Mouse (Mus musculus) thymus, postnatal 0 days (tissue): Measurements from ENCODE around the gene Dppa5a. TPM values are rescaled to one million over a fixed set of nuclear protein-coding genes. Genes with fewer than 3 reads are reported as not detected.
A peak's percentile ranks its signal among the peaks of the same experiment; 100 is the strongest.
"Not testable (repeated sequence)": the region's sequence is repeated elsewhere in the genome, so short reads cannot be mapped to it uniquely, and the experiment has no call there.

Source experiments
- DNase-seq: peaks from one replicate; pipeline ENCODE4 v3.0.0-alpha.2; 2015; ENCODE audit warnings: low spot score
- polyA plus RNA-seq: library from polyadenylated mRNA; unstranded; fragments of >200 nt; fragmentation: Nextera tagmentation; extraction: Ambion mirVana; gene quantifications from 2 replicates; pipeline ENCODE4 v1.2.1, GENCODE M21; 2015

The Dppa5a gene
- polyA plus RNA-seq, 1 experiment from 2014 or later, result 1.0 TPM

DNA sequence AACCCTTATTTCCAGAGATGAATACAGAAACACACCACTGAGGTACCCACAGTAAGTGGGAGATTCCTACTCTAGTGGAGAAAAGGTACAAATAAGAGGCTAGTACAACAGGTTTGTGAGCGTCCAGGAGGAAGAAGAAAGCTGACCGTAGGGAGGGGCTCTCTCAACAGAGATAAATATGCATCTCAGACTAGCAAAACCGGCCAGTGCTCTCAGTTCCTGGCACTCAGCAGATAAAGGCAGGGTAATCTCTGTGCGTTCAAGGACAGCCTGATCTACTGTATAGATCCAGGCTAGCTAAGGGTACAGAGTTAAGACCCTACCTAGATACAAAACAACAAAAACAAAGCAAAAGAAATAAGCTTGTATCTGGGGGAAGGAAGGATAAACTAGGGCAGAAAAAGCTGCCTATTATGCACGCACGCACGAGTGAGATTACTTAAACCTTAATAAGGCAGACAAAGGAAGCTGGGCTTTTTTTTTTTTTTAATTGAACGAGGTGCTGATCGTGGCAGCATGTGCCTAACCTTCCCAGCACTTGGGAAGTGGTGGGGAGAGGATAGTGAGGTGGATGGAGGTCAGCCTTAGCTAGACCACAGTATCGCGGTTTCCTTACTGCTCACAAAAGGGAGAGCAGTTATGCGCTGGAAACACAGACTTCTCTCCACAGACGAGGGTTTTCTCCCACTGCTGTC lies 2.0 kb downstream of the Dppa5a start:
- DNase-seq, result no peak

DNA sequence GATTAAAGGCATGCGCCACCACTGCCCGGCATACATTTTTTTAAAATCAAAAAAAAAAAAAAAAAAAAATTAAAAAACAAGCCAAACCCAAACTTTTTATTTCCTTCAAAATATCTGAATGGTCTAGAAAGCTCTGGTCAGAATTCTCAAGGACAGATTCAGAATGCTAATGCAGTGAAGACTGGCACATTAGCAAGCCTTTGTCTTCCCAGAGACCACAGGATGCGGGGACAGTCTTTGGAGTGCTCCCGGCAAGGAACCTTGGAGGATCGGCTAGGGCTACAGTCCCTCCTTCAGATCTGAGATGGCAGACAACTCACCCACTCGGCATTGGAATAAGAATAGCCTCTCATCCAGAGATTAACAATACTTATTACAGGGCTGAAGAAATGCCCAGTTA lies 3.3 kb downstream of the Dppa5a start:
- no peak for DNase-seq

DNA sequence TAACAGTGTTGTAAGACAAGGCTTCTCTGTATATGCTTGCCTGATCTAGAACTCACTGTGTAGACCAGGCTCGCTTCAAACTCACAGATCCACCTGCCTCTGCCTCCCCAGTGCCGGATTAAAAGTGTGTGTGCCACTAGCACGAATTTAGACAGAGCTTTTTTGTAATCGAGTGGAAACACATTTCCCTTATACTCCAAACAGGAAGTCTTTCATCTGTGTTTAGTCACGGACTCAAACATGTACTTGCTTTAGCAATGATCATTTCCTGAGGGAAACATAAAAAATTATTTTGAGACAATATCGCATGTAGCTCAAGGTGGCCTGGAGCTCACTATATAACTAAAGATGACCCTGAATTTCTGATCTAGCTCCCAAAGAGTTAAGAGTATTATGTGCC lies 4.6 kb downstream of the Dppa5a start:
- DNase-seq, result no peak

DNA sequence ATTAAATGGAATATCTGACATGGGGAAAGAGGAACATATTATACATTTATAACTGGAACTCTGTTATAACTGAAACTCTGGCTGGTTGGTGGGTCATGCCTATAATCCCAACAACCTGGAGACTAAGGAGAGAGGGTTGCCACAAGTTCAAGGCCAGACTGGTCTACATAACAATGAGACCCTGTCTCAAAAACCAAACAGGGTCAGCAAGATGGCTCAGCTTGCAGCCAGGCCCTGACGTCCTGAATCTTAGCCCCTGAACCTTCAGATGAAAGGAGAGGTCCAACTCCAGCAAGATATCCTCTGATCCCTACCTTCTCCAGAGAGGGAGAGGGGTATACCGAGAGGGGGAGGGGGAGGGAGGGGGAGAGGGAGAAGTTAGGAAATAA lies 7.5 kb downstream of the Dppa5a start:
- DNase-seq, result no peak

DNA sequence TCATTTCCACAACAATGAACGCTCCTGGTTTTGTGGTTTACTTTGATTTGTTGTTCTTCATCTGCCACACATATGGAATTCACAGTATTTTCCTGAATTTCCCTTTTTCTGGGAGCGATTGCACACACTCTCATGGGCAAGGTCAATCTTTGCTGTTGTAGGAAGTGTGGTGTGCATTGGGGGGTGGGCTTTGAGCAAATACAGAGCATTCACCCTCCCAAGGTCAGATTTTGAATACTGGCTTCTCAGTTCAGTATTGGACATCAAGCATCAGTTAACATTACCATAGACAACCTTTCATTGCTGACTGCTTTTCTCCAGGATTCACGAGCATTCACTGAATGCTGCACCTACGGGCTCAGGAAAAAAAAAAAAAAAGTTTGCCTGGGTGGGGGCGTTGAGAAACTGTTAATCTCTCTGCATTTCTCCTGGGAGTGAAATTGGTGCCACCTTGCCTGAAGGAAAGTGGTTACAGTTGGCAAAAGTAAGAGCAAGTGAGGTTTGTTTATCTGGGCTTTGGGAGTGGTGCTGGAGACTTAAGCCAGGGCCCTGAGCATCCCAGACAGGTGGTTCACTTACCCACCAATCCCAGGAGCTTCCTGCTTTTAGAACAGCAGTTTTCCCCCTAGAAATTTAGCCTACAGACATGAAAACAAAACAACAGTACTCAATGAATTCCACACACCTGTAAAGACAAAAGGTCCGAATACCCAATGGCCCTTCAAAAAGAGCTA lies 8.1 kb downstream of the Dppa5a start:
- DNase-seq, result no peak

DNA sequence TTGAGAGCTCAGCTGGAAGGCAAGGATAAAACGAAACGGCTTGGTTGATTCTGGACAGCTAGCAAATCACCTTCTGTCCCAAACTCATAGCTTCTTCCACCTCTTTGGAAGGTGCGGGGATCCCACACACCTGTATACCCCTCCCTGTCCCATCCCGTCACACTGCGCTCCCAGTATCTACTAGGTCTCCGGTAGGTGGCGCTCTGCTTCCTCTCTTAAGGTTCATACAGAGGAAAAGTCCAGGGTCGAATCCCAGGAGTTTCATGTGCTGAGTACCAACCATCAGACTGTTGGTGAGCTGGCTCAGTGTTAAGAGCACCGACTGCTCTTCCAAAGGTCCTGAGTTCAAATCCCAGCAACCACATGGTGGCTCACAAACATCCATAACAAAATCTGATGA lies 9.9 kb downstream of the Dppa5a start:
- peak; percentile 44 for DNase-seq

DNA sequence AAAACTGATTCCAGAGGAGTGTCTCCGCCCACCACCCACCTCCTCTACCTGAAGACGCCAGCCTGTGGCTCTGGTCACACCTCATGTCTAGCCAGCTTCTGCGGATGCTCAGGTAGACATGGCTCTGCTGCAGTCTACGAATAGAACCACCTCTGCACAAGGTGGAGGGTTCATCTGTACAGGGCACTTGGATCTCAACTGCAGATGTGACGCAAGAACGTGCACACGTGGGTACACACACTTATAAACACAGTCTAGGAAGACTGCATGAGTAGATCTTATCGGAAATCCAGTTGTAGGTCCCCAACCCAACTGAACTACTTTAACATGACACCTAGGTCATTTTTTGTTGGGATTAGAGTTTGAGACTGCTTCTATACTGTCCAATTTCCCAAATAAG lies 12.4 kb downstream of the Dppa5a start, which contains the start of gene Gsta2:
Gene Gsta2 (minus strand): TSS at position 178 of the 400 bp plus-strand sequence.
- no peak for DNase-seq

DNA sequence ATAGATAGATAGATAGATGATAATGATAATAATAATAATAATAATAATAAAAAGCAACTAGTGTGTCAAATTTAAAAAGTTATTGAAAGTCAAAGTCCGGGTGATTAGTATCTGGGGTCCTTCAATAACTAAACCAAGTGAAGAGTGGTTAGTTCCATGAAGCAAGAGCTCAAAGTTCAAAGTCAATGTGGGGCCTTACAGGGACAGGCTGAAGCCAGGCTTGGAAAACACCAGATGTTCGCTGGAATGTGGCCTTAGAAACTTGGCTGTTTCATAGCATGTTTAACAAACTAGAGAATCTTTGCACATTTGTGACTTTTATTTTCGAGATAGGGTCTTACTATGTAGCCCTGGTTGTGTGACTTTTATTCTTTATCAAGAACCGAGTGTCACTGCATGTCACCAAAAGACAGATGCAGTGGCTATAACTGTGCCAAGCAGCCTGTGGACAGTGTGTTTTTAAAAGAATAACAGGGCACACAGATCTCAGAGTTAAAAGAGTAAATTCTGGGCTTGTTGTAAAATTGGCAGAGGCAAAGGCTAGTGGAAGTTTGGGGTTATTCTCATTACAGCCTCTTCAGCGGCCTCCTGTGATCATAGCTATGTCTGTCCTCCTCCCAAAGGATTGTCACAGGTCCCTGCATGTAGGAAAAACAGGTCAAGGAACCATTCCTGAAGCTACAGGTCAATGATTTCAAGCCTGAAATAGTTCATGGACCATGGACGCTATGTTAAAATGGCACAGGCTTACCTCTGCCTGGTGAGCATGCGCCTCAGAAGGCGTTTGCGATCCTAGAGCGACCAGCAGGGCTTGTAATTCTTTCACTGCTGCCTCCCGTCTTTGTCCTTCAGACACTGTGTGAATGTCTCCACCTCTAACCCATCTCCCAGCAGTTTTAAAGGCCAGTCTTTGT lies 13.1 kb downstream of the Dppa5a start:
- no peak for DNase-seq

DNA sequence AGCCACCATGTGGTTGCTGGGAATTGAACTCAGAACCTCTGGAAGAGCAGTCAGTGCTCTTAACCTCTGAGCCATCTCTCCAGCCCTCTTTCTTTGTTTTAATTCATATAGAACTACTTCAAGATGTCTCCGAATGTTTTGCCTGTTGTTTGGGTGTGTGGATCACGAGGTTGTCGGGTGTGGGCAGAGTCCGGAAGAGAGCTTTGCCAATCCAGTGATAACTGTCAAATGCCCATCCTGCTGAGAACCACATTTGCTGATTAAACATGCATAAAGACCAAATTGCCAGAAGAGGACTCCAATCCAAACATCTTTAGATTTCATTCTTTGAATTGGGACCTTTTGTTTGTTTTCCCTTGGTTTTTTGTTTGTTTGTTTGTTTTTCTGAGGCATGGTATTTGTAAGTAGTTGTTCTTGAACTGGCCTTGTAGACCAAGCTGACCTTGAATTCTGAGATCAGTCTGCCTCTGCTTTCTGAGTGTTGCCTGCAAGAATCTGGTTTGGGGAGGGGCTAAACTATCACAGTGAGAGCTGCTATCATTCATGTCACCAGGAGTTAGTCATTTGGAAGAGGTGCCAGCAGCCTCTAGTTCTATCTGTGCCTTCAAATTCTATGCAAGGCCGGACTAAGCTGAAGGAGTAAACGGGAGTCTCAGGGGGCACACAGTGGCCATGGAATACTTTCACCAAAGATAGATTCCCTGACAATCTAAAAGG lies 16.3 kb downstream of the Dppa5a start:
- no peak for DNase-seq

DNA sequence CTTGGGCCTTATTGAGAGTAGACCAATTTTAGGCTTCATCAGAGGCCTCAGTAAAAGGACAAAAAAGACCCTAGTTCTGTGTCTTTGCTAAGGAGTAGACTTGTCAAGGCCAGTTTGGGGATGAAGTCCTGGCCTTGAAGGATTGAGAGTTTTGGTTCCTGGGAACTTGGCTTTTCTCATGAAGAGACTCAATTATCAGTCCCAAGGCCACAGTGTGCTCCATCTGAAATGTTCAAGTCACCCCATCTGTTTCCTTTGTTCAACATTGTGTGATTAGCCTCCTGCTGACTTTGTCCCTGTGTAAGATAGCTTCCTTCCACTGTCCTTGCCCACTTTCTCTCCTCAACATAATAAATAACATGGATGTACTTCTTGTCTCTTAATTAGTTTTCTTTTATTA lies 18.0 kb downstream of the Dppa5a start:
- DNase-seq, result not testable (repeated sequence)

DNA sequence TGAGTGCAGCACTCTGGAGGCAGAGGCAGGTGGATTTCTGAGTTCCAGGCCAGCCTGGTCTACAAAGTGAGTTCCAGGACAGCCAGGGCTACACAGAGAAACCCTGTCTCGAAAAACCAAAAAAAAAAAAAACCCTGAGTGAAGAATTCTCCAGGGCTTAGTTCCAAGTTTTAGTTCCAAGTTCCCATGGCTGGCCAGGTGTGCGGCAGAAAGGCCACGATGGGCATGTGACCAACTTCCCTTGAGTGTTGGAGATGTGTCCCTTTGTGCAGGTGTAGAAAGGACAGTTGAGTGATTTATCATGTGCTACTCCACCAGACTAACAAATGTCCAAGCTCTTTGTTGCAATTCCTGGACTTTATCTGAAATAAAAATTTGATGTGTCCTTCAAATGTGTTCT lies 18.8 kb downstream of the Dppa5a start:
- not testable (repeated sequence) for DNase-seq

DNA sequence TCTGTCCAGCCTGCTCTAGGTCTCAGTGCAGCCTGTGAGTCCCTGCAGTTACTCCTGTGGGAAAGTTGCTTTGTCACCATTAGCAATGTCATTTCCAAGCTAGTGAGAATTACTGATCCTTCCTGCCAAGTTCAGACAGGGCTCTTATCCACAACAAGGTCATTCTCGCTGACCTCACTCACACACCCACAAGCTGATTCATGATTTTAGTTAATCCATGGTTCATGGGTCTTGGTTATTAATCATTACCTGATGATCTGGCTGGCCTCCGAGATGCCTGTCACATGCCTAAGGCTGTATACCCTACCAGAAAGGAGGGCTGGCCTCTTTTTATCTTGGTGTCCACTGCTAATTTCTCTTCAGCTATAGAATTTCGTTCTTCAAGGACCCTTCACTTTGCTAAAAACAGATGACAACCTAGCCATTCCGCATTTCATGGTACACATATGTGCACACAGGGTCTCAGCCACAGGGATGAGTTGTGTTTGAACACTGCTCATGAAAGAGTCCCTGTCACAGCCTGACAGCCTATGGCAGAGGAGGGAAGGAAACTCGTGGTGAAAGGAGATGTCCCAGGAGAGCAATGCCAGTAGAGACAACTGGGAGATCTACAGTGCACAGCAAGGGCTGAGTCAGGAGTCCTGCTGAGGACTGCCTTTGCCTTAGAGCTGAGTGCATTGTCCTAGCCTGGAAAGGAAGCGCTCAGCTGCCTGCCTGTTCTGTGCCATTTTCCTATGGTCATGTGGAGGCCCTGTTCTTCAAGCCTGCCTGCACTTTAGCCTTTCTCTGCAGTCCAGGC lies 19.6 kb downstream of the Dppa5a start:
- not testable (repeated sequence) for DNase-seq

DNA sequence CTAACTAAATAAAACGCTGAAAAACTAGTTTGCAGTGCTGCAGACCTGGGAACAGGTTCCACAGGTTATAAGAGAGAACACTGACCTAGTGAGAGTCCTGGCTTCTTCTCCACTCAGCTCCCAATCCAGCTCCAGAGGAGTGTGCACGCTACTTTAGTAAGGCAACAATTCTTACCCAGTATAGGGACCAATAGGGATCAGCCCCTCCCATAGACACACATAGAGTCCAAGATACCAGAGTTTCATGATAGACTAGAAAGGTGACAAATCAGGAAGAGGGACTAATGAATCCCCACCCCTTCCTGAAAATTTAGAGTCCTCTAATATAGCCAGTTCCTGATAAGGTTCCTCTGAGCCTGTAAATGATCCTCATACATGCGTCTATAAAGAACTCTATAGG lies 21.0 kb downstream of the Dppa5a start:
- no peak for DNase-seq

DNA sequence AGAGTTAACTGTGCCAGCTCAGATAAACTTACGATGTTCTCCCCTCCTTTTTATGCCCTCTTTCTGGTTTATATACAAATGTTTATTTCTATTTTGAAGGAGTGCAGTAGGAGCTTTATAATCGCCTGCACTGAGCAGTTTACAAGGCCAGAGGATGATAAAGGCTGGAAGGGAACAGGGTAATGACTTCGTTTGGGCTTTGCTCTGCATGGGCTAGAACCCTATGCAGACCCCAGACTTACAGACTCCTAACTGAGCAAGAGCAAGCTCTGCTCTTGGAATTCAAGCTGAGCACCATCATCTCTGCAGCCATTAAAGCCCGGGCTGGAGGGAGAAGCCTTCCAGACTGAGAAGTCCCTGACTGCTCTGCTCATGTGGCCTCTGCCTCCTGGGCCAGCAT lies 22.7 kb downstream of the Dppa5a start:
- DNase-seq, result not testable (repeated sequence)

DNA sequence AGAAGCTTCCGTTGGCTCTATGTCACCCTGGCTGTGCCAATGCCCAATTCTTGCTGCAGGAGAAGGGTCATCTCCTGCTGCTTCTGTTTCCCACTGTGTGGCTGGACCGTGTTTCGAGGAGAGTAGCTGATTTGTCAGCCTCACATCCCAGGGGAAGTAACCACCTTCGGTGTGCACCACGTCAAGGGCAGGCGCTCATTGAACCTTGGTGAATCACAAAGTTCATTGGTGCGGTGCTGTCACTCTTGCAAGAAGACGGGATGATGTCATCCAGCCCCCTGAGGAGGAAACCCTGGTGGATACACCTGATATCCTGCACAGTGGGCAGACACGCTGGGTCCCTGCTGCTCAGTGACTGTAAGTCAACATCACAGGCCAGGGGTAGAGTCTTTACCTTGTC lies 24.9 kb downstream of the Dppa5a start:
- not testable (repeated sequence) for DNase-seq

DNA sequence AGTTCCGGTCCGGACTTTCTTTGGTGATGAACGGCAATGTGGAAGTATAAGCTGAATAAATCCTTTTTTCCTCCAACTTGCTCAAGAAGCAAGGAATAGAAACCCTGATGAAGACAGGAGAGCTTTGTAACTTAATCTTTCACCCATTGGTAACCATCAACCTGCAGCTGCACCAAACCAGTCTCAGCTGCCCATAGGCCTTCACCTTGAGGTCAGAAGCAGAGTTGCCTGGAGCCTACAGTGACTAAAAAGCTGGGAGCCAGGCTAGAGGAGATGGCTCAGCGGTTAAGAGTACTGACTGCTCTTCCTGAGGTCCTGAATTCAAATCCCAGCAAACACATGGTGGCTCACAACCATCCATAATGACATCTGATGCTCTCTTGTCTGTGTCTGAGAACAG lies 25.5 kb downstream of the Dppa5a start:
- not testable (repeated sequence) for DNase-seq

DNA sequence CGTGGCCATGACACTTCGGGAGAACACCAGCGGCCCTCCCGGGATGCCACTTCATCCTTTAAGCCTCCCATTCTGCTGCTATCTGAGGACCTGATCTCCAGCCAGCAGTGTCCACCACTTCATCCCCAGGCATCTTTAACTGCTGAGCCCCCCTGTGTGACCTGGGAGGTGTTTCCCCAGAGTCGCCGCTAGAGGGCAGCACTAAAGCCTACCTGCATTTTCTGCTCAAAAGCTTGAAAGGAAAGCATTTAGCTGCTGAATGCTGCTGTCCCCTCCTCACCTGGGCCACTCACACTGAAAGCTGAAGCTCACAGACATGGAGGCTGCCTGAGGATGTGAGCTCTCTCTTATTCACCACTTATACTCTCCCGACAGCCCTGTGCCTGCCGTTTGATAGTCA lies 27.7 kb downstream of the Dppa5a start:
- DNase-seq, result peak; percentile 36

DNA sequence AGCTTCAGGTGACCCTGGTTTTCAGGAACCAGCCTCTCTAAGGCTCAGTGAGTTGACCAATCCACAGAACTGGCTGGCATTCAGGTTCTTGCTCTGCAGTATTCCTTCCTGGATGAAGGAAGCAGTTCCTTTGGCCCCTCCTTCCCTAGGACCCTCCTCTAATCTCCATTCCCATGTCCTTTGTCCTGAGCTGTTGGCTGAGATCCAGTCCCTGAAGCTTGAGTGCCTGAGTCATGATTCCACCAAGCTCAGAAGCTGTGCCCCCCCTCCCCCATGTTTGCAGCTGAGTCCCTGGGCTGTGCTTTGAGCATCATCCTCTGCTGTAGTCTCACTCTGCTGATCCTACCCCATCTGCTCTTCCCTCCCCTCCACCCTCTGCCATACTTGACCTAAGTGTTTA lies 30.9 kb downstream of the Dppa5a start:
- not testable (repeated sequence) for DNase-seq

DNA sequence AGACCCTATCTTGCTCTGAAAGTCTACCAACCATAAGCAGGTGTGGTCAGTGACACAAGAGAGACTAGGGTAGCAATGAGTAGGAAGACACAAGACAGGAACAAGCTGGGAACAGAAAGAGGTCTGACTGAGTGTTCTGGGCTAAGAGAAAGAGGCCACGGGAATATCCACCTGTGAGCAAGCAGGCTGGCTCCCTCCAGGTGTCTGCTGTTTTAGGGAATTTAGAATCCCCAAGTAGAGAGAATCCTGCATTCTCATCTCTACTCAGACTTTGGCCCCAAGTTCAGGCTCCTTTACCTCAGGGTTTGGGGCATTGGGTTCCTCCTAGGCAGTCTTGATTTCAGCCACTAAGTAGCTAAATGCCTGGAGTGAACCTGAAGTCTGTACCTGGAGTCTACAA lies 40.7 kb downstream of the Dppa5a start, which contains the start of gene Omt2b:
Gene Omt2b (plus strand): TSS at position 301 of the 400 bp plus-strand sequence.
- DNase-seq, result not testable (repeated sequence)

DNA sequence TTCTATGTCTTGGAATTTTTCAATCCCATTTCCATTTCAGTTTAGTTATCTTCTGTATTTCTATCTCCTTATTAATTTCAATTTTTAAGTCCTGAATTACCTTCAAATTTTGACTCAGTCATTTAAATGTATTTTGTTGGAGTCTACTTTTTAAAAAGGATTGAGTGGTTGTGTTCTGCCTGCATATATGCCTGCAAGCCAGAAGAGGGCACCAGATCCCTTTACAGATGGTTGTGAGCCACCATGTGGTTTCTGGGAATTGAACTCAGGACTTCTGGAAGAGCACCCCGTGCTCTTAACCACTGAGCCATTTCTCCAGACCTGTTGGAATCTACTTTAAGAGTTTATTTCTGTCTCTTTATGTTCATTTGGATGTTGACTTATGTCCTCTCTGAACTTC lies 48.5 kb downstream of the Dppa5a start:
- DNase-seq, result no peak
